Mouse (Mus musculus) cortical plate, adult 2 months (tissue): ENCODE data around the gene Pbsn. TPM values are rescaled to one million over a fixed set of nuclear protein-coding genes. Genes with fewer than 3 reads are reported as not detected.
"Not testable (repeated sequence)": the region's sequence is repeated elsewhere in the genome, so short reads cannot be mapped to it uniquely, and the experiment has no call there.

Source experiments
- H3K27ac ChIP-seq: fragments of 200-500 bp; 2 replicates; pipeline ENCODE4 v1.5.1; 2012; ENCODE audit warnings: low read length, control low read depth, inconsistent platforms; ENCODE audit not compliant: insufficient read depth
- H3K4me1 ChIP-seq: fragments of 200-500 bp; 2 replicates; pipeline ENCODE4 v1.6.1; 2011; ENCODE audit warnings: low read length; ENCODE audit not compliant: control insufficient read depth, insufficient read depth
- H3K4me3 ChIP-seq: fragments of 200-500 bp; 2 replicates; pipeline ENCODE4 v1.5.1; 2011; ENCODE audit warnings: mild to moderate bottlenecking, low read length, control low read depth; ENCODE audit not compliant: insufficient read depth
- CTCF ChIP-seq: fragments of 200-500 bp; IDR thresholded peaks from 2 replicates; pipeline ENCODE4 v1.5.1; 2011; ENCODE audit warnings: mild to moderate bottlenecking, control low read depth, low read length; ENCODE audit not compliant: insufficient read depth; ENCODE audit errors: extremely low read depth
- POLR2A ChIP-seq: fragments of 200-500 bp; IDR thresholded peaks from 2 replicates; pipeline ENCODE4 v1.6.1; 2011; ENCODE audit warnings: mild to moderate bottlenecking, low read length, control low read depth; ENCODE audit not compliant: insufficient read depth; ENCODE audit errors: extremely low read depth
- polyA plus RNA-seq: library from polyadenylated mRNA; depleted of rRNA; stranded (reverse); fragments of >200 nt; gene quantifications from 2 replicates; pipeline ENCODE4 v1.2.3, GENCODE M21; 2012; rRNA removed

The Pbsn gene
- polyA plus RNA-seq = not detected in 2 replicates

- no peak within 1 kb of the TSS for H3K27ac ChIP-seq
- no peaks in the 10 kb centered on the region for H3K4me1 ChIP-seq
- TF ChIP-seq POLR2A (no peak), CTCF (no peak)
- no peak within 1 kb of the TSS for H3K4me3 ChIP-seq
Observed at GRCm38 (mm10) chrX:77853523-77853922, at the start of gene Pbsn. Pbsn (minus strand) TSS chrX:77853623.

DNA sequence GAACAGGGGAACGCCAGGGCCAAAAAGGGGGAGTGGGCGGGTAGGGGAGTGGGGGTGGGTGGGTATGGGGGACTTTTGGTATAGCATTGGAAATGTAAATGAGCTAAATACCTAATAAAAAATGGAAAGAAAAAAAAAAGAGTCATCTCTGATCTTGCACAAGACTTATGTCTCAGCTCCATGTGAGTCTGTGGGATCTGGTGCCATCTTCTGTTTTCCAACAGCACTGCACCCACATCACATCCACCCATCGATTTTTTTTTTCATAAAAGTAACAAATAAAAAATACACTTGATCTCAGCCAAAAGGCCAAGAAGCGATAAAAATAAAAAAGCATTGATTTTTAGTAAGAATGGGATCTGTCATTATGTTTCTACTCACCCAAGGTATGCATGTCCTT is 26.6 kb upstream of the Pbsn start:
- 0 out of 2 replicates have a peak, but pooled peaks have one; percentile 6 for TF ChIP-seq CTCF
- H3K4me1 ChIP-seq, H3K4me3 ChIP-seq, H3K27ac ChIP-seq: not testable (repeated sequence)

- H3K4me1 ChIP-seq, H3K27ac ChIP-seq, H3K4me3 ChIP-seq: not testable (repeated sequence)
Observed at GRCm38 (mm10) chrX:77864458-77864857, 11.0 kb upstream of the Pbsn start, which contains the start of gene Gm14744. Gm14744 (plus strand) TSS chrX:77864758.

DNA sequence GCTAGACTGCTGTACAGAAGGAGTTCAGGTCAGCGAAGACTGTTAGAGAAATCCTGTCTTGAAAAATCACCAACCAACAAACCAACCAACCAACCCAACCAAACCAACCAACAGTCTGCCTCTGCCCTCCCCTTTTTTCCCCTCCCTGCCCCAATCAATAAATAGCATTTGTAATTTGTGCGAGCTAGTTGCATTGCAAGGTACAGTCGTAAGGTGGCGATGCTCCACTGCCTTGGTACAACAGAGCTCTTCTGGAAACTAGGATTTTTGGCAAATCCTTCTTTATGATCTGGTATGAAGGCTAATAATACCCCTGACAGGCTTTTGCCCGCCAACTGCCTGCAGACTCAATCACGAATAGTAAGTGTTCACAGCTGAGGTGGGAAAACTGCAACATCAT is 41.4 kb downstream of the Pbsn start:
- Histone ChIP-seq H3K4me1 (no peaks in the 10 kb centered on the region), H3K27ac (no peak overlapping the region), H3K4me3 (no peak overlapping the region)
- no peak for TF ChIP-seq POLR2A
- TF ChIP-seq CTCF = peak; percentile 32; the same call in 1 of the 2 replicates

- H3K4me3 ChIP-seq = peak overlapping the region; percentile 52
- no peaks in the 10 kb centered on the region for H3K4me1 ChIP-seq
- TF ChIP-seq POLR2A = no peak
- peak; percentile 40 for TF ChIP-seq CTCF
- peak overlapping the region; percentile 20; the same call in 1 of the 2 replicates for H3K27ac ChIP-seq
Observed at GRCm38 (mm10) chrX:77810608-77811206, 42.7 kb downstream of the Pbsn start.

- no peaks in the 10 kb centered on the region for H3K4me1 ChIP-seq
- no peak overlapping the region for H3K4me3 ChIP-seq
- H3K27ac ChIP-seq = no peak overlapping the region
- TF ChIP-seq POLR2A = no peak
- TF ChIP-seq CTCF = peak; percentile 66
Observed at GRCm38 (mm10) chrX:77808602-77809001, 44.8 kb downstream of the Pbsn start.

- Histone ChIP-seq H3K4me1 (no peaks in the 10 kb centered on the region), H3K4me3 (no peak overlapping the region), H3K27ac (no peak overlapping the region)
- TF ChIP-seq POLR2A (no peak), CTCF (no peak)
Observed at GRCm38 (mm10) chrX:77802293-77802692, 51.1 kb downstream of the Pbsn start.

DNA sequence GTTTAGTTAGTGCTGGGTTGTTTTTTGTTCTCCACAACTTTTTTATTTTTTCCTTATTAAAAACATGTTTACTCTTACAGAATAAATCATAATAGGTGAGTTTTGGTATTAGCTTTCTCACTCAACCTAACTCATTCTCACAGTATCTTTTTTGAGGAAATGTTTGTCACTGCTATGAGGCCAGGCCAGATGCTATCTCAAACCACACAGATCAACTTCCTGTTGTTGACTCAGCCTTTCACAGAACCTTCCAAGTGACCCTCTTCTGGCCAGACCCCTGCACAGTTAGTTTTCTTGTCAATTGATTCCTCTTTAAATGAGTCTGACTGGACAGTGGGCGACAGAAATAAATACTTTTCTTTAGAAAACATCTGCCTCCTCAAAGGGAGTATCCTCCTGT is 51.9 kb downstream of the Pbsn start:
- no peak overlapping the region for H3K4me3 ChIP-seq
- H3K27ac ChIP-seq = no peak overlapping the region
- TF ChIP-seq POLR2A (no peak), CTCF (no peak)
- no peaks in the 10 kb centered on the region for H3K4me1 ChIP-seq

DNA sequence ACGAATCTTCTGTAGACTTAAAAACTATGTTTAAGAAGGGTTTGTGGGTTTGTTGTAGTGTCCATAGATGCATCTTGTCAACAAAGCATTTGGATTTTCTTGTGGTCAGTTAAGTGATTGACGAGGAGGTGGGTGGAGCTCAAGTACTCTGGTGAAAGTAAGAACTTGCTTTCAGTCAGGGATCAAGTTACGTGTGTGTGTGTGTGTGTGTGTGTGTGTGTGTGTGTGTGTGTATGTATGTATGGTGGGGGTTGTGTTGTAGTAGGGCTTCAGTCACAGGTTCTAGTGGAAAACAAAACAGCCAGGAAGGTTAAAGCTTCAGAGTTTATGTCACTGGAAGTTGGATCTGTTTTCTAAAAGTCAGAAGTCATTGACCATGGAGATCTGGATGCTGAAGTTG is 53.9 kb downstream of the Pbsn start:
- no peak overlapping the region for H3K4me3 ChIP-seq
- no peak for TF ChIP-seq POLR2A
- TF ChIP-seq CTCF = no peak
- H3K4me1 ChIP-seq = no peaks in the 10 kb centered on the region
- H3K27ac ChIP-seq = no peak overlapping the region

- no peak for TF ChIP-seq POLR2A
- TF ChIP-seq CTCF = no peak
- Histone ChIP-seq H3K27ac (no peak overlapping the region), H3K4me1 (0 out of 2 replicates have a peak, but pooled peaks cover 3% of the 10 kb centered on the region), H3K4me3 (no peak overlapping the region)
Observed at GRCm38 (mm10) chrX:77797801-77798200, 55.6 kb downstream of the Pbsn start.

DNA sequence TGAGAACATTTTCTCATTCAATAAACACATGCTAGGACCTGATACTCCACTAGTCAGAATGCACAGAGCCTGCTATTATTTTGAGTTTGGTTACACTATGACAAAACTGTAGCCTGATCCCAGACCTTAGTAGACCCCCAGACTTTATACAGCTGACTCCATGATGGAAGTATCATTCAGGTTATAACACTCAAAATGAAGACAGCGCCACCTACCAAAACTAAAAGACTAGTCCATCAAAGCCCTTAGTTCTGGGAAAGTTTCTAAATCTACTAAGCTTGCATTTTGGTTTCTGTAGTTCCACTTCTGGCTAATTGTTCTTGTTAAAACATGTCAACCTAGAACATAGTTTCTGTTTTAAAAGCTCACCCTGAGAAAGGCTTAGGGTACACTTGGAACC is 56.5 kb downstream of the Pbsn start:
- 0 out of 2 replicates have a peak, but pooled peaks cover 3% of the 10 kb centered on the region for H3K4me1 ChIP-seq
- no peak overlapping the region; the same call in 1 of the 2 replicates for H3K4me3 ChIP-seq
- H3K27ac ChIP-seq = no peak overlapping the region
- TF ChIP-seq CTCF = no peak
- TF ChIP-seq POLR2A = no peak
